Mouse (Mus musculus): ENCODE measurements around the gene Arhgap22.
A peak's percentile ranks its signal among the peaks of the same experiment; 100 is the strongest.

Arhgap22 gene

GRCm38 (mm10) chr14:33213823-33214766 is at the start of gene Arhgap22:
Gene Arhgap22 (plus strand): TSS chr14:33214026.
- DNase-seq (ENCODE audit: low spot score) = peak; percentile 85

GRCm38 (mm10) chr14:33168750-33169149 is 45.1 kb upstream of the Arhgap22 start:
- no peak for DNase-seq (ENCODE audit: low spot score)

DNA sequence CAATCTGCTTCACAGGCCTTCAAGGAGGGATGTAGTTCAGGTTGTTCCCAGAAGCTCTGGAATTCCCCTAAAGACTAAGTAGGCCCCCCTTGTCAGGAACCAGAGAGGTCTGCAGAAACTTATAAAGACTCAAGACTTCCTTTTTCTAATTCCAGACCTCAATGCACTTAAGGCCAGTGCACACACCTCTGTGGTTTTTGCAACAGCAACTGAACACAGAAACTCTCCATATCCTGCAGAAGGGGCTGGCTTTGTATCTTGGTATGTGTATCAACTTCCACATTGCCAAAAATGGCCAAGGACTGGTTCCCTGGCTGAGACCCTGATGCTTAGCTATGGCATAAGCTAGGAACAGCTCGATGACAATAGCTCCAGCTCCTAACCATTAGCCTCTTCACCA is 41.9 kb upstream of the Arhgap22 start:
- DNase-seq (ENCODE audit: low spot score) = no peak

- no peak for DNase-seq (ENCODE audit: low spot score)
Measured at GRCm38 (mm10) chr14:33175059-33175821, 38.6 kb upstream of the Arhgap22 start.

- DNase-seq (ENCODE audit: low spot score) = no peak
Measured at GRCm38 (mm10) chr14:33180102-33180501, 33.7 kb upstream of the Arhgap22 start.

DNA sequence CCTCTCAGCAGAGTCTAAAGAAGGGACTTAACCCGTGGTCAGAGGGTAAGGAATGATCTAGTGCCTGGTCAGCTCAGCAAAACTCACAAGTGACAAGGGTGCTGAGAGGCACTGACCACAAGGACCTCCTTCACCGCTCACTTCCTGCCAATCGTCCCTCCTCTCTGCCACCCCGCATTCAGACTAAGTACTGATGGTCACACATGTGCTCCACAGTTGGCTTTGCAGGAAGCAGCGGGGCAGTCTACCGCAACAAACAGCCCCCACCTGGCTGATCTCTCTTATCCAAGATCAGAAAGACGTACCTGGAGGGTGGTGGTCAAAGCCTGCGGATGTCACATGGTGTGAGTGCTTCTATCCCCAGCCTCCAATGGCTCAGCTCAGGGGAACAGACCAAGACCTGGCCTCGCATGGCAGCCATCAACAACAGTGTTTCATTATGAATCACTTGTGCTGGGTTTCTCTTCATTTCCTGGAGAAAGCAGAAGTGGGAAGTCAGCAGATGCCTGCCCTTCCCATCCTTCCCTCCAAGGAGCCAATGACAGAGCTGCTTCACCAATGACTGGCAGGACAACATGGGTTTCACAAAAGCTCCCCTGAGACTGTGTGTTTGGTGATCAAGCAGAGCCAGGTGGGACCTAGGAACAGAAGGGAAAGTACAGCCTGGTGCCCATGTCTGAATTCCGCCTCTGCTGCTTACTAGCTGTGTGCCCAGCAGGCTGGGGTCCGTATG is 28.6 kb upstream of the Arhgap22 start, which contains the start of gene Wdfy4:
TSS of gene Wdfy4 (minus strand) at position 441 of the 733 bp plus-strand sequence.
- DNase-seq (ENCODE audit: low spot score) = no peak

- no peak for DNase-seq (ENCODE audit: low spot score)
Measured at GRCm38 (mm10) chr14:33187201-33187600, 26.6 kb upstream of the Arhgap22 start.

GRCm38 (mm10) chr14:33189230-33189629 is 24.6 kb upstream of the Arhgap22 start:
- DNase-seq (ENCODE audit: low spot score) = no peak

GRCm38 (mm10) chr14:33189849-33190423 is 23.9 kb upstream of the Arhgap22 start:
- DNase-seq (ENCODE audit: low spot score) = no peak

DNA sequence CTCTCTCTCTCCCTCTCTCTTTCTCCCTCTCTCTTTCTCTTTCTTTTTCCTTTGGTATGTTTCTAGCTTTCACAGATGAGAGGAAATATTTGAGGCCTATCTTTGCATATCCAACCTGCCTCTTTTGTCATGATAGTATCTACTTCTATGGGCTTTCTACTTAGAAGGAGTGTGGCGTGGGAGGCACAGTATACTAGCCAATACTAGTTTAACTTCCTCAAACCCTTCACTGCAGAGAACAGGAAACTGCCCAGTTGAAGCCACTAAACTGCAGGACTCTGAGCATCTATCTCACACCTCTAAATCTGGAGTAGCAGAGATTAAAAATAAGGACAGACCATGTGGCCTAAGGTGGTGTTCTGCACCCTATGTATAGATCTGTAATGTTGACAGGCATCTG is 23.2 kb upstream of the Arhgap22 start:
- no peak for DNase-seq (ENCODE audit: low spot score)

GRCm38 (mm10) chr14:33193762-33194161 is 20.1 kb upstream of the Arhgap22 start:
- no peak for DNase-seq (ENCODE audit: low spot score)

GRCm38 (mm10) chr14:33194241-33194640 is 19.6 kb upstream of the Arhgap22 start:
- no peak for DNase-seq (ENCODE audit: low spot score)

DNA sequence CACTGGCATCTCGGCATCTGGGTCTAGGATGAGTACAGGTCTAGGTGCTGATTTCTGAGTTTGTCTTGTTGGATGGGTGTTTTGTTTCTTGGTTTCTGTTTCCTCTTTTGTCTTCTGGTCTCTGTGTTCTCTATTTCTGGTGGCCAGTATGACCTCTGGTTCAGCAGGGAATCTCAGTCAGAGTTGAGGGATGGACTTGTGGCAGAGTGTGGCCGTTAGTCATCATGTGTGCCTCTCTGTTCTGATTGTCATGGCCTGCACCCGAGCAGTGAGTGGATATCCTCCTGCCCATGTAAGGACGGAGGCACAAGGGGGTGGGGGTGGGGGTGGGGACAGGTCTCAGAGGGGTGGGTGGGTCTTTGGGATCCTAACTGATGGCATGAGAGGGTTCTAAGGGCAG is 11.7 kb upstream of the Arhgap22 start:
- no peak for DNase-seq (ENCODE audit: low spot score)

- DNase-seq (ENCODE audit: low spot score) = no peak
Measured at GRCm38 (mm10) chr14:33202885-33203284, 10.9 kb upstream of the Arhgap22 start.

GRCm38 (mm10) chr14:33203777-33204176 is 10.0 kb upstream of the Arhgap22 start:
- DNase-seq (ENCODE audit: low spot score) = no peak

DNA sequence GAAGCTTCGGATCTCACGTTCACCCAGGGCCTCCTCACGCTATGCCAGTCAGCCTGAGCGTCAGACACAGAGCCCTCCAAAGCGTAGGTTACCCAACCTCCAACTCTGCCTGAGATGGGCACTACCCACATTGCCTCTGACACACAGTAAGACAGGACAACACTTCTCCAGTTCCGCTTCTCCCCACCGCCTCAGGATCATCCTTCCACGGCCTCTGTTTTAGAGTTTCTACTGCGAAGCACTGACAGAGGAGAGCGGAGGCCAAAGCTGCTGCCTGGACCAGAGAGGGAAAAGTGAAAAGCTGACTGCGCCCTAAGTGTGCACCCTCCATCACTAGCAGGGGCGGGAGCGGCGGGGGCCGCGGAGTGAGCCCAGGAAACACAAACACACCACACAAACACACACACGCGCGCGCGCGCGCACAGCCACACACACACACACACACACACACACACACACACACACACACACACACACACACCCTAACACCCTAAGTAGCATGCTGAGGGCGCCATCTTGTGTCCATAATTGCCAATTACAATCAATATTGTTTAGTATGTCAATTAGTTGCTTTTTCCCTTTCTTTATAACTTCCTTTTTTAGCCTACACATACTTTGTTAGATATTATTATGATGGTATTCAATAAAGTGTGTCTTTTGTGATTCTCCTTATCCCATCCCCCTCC is 8.4 kb upstream of the Arhgap22 start:
- DNase-seq (ENCODE audit: low spot score) = no peak

- DNase-seq (ENCODE audit: low spot score) = no peak
Measured at GRCm38 (mm10) chr14:33207011-33207410, 6.8 kb upstream of the Arhgap22 start.

DNA sequence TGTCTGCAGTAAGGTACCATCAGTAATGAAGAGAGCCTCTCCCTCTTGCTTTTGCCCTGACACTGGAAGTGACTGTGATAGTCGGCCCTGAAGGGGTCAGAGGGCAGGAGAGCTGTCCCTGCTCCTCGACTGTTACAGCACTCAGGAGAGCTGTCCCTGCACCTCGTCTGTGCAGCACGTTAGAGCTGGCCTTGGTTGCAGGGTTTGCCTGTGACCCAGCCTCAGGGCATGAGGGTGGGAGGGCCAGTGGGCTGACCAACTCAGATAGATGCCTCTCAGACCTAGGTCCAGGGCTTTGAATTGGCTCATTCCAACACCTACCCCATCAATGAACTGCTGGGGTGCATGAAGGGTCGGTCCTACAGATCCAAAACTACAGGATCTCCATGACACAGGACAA is 5.5 kb upstream of the Arhgap22 start:
- DNase-seq (ENCODE audit: low spot score) = no peak

DNA sequence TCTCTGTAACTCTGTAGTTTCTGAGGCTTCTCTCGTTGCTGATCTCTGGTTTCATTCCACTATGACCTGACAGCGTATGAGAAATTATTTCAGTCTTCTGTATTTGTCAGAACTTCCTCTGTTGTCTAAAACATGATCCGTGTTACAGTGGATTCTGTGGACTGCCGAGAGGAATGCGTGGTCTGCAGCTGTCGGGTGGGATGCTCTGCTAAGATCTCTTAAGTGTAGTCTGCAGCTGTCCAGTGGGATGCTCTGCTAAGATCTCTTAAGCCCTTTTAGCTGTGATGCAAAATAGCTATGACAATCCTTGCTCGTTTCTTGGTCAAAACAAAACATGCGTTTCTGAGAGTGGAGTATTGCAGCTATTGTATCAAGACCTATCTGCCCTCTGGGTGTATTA is 3.0 kb upstream of the Arhgap22 start:
- no peak for DNase-seq (ENCODE audit: low spot score)

- no peak for DNase-seq (ENCODE audit: low spot score)
Measured at GRCm38 (mm10) chr14:33212271-33212957, 1.4 kb upstream of the Arhgap22 start.

DNA sequence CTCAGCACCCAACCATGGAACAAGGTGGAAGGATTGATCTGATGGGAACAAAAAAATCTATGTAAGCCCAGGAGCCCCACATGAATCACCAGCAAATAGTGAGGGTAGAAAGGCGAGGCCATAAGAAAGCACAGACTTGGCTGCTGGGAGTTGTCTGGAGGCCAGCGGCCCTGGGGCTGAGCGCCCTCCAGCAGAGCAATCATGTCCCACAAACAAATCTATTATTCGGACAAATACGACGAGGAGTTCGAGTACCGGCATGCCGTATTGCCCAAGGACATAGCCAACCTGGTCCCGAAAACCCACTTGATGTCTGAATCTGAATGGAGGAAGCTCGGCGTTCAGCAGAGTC is 892 bp upstream of the Arhgap22 start:
- no peak for DNase-seq (ENCODE audit: low spot score)

Data from urinary bladder, postnatal 25 days (tissue).